ENCODE assay signal across 27 mouse cellular contexts in genomic region chr6:54729451-54730105, GRCm38 (mm10). TPM values are rescaled to one million over a fixed set of nuclear protein-coding genes. Genes with fewer than 3 reads are reported as not detected.
DNase-seq lines count a peak whose midpoint lies in the region; ATAC-seq and TF ChIP-seq lines count a peak whose summit lies in the region.
"Had no signal": no experiment of that assay in that cellular context is flagged by ENCODE, and none has a peak within 500 bp of the region (broad histone marks: within the 10 kb centered on the region; RNA-seq: fewer than 3 reads in every experiment).

No protein-coding gene starts in this region.

- peak overlapping the region; percentile 14; the same call in 1 of the 2 replicates for H3K27ac ChIP-seq in kidney, adult 2 months (ENCODE audit: insufficient read depth, low read depth, low read length)
- no peak overlapping the region for H3K27ac ChIP-seq in liver, embryonic 16.5 days (ENCODE audit: low read length)
- H3K27ac ChIP-seq in liver, postnatal 0 days (ENCODE audit: low read depth), result no peak overlapping the region
- H3K27ac ChIP-seq: forebrain, embryonic 12.5 days; heart, embryonic 10.5 days; heart, embryonic 15.5 days; limb, embryonic 13.5 days; liver, embryonic 13.5 days; midbrain, embryonic 10.5 days; midbrain, embryonic 15.5 days; neural tube, embryonic 15.5 days had no signal

- no peak overlapping the region for H3K9ac ChIP-seq in liver, embryonic 16.5 days (ENCODE audit: low read depth, low read length)
- no peak overlapping the region for H3K9ac ChIP-seq in liver, postnatal 0 days (replicated peaks)
- H3K9ac ChIP-seq: forebrain, embryonic 12.5 days; heart, embryonic 15.5 days; limb, embryonic 13.5 days; liver, embryonic 13.5 days; lung, embryonic 14.5 days; midbrain, embryonic 15.5 days; neural tube, embryonic 15.5 days had no signal

- TF ChIP-seq EP300 in liver, postnatal 0 days (IDR thresholded peaks at IDR 0.05; ENCODE audit: low read depth), result no peak

- TF ChIP-seq CTCF in kidney, adult 2 months (conservative IDR thresholded peaks at IDR 0.05; ENCODE audit: insufficient read depth, insufficient read length, low read depth, low read length), result no peak
- TF ChIP-seq CTCF in liver, postnatal 0 days (IDR thresholded peaks at IDR 0.05; ENCODE audit: low read depth), result no peak

- 75% methylated on average over 2 of the region's 2 CpGs for whole genome bisulfite sequencing in kidney, adult 2 months
- 55% methylated on average over 2 of the region's 2 CpGs for WGBS in liver, embryonic 16.5 days (ENCODE audit: insufficient replicate concordance)
- WGBS in liver, postnatal 0 days (ENCODE audit: insufficient replicate concordance), result 77% methylated on average over 2 of the region's 2 CpGs

- no peak overlapping the region for H3K4me2 ChIP-seq in liver, embryonic 16.5 days (ENCODE audit: low read depth, low read length)
- H3K4me2 ChIP-seq in liver, postnatal 0 days (ENCODE audit: low read depth, low read length), result no peak overlapping the region
- H3K4me2 ChIP-seq: forebrain, embryonic 12.5 days; heart, embryonic 15.5 days; limb, embryonic 13.5 days; liver, embryonic 13.5 days; lung, embryonic 14.5 days; midbrain, embryonic 15.5 days; neural tube, embryonic 15.5 days had no signal

- ATAC-seq in liver, embryonic 16.5 days (ENCODE audit: low read depth), result peak; percentile 7; the same call in 1 of the 2 replicates
- no peak for ATAC-seq in liver, postnatal 0 days
- ATAC-seq in inflammation-experienced regulatory T-cells, adult 6 months, result peak; percentile 38
- ATAC-seq: hindbrain, embryonic 16.5 days; midbrain, embryonic 15.5 days had no signal

- H3K27me3 ChIP-seq in kidney, adult 2 months (replicated peaks; ENCODE audit: control insufficient read depth, insufficient read depth, low read length), result no peaks in the 10 kb centered on the region
- no peaks in the 10 kb centered on the region for H3K27me3 ChIP-seq in liver, embryonic 16.5 days (ENCODE audit: control insufficient read depth, insufficient read depth, low read depth, low read length)
- H3K27me3 ChIP-seq in liver, postnatal 0 days (ENCODE audit: insufficient read depth, low read length), result no peaks in the 10 kb centered on the region
- H3K27me3 ChIP-seq: forebrain, embryonic 12.5 days; limb, embryonic 13.5 days; liver, embryonic 13.5 days; midbrain, embryonic 15.5 days; neural tube, embryonic 15.5 days had no signal

- peaks cover 12% of the 10 kb centered on the region; the same call in 1 of the 2 replicates for H3K4me1 ChIP-seq in kidney, adult 2 months (ENCODE audit: control insufficient read depth, insufficient read depth, low read length)
- peaks cover 3% of the 10 kb centered on the region for H3K4me1 ChIP-seq in liver, embryonic 16.5 days (ENCODE audit: control insufficient read depth, low read depth, low read length)
- H3K4me1 ChIP-seq in liver, postnatal 0 days (ENCODE audit: insufficient read depth), result peaks cover 13% of the 10 kb centered on the region; the same call in 1 of the 2 replicates
- H3K4me1 ChIP-seq: forebrain, embryonic 12.5 days; heart, embryonic 10.5 days; heart, embryonic 15.5 days; limb, embryonic 13.5 days; midbrain, embryonic 10.5 days; midbrain, embryonic 15.5 days; neural tube, embryonic 15.5 days had no signal

- no peaks in the 10 kb centered on the region for H3K36me3 ChIP-seq in kidney, adult 2 months (ENCODE audit: control insufficient read depth, insufficient read depth, low read length)
- no peaks in the 10 kb centered on the region for H3K36me3 ChIP-seq in liver, embryonic 16.5 days (ENCODE audit: control insufficient read depth, insufficient read depth)
- no peaks in the 10 kb centered on the region for H3K36me3 ChIP-seq in liver, postnatal 0 days (replicated peaks; ENCODE audit: insufficient read depth, low read length)
- H3K36me3 ChIP-seq: forebrain, embryonic 12.5 days; heart, embryonic 10.5 days; heart, embryonic 15.5 days; limb, embryonic 13.5 days; liver, embryonic 13.5 days; midbrain, embryonic 10.5 days; midbrain, embryonic 15.5 days; neural tube, embryonic 15.5 days had no signal

- peak; percentile 69 for DNase-seq in kidney, adult 2 months
- DNase-seq in kidney, adult 11 months, result no peak
- no peak for DNase-seq in liver, postnatal 0 days
- DNase-seq in thymus, postnatal 0 days (ENCODE audit: low spot score), result no peak
- DNase-seq in spleen, postnatal 14 days (ENCODE audit: low spot score in 2 of 2), result no peak
- DNase-seq: adrenal gland, adult 2 months; adrenal gland, postnatal 36 days; cerebellum, adult 2 months; cerebellum, postnatal 14 days; gastrocnemius, postnatal 10 days; kidney, adult 18-20 months; liver, embryonic 13.5 days; lung, embryonic 14.5 days; lung, postnatal 14 days; retina, postnatal 1 day; right cerebral cortex, postnatal 14 days had no signal

- no peak overlapping the region for H3K4me3 ChIP-seq in kidney, adult 2 months (ENCODE audit: insufficient read depth, low read depth, low read length)
- H3K4me3 ChIP-seq in liver, embryonic 16.5 days (ENCODE audit: low read depth, low read length), result no peak overlapping the region
- no peak overlapping the region for H3K4me3 ChIP-seq in liver, postnatal 0 days (ENCODE audit: low read depth, low read length)
- H3K4me3 ChIP-seq: erythroblast, embryonic 14.5 days; forebrain, embryonic 12.5 days; heart, embryonic 10.5 days; heart, embryonic 15.5 days; limb, embryonic 13.5 days; liver, embryonic 13.5 days; midbrain, embryonic 10.5 days; midbrain, embryonic 15.5 days; neural tube, embryonic 15.5 days had no signal

- no peaks in the 10 kb centered on the region for H3K9me3 ChIP-seq in liver, embryonic 16.5 days (replicated peaks; ENCODE audit: control insufficient read depth, low read length)
- H3K9me3 ChIP-seq in liver, postnatal 0 days (ENCODE audit: low read length), result no peaks in the 10 kb centered on the region
- H3K9me3 ChIP-seq: forebrain, embryonic 12.5 days; heart, embryonic 10.5 days; heart, embryonic 15.5 days; limb, embryonic 13.5 days; liver, embryonic 13.5 days; midbrain, embryonic 10.5 days; midbrain, embryonic 15.5 days; neural tube, embryonic 15.5 days had no signal

- TF ChIP-seq POLR2A in kidney, adult 2 months (IDR thresholded peaks at IDR 0.05; ENCODE audit: low read depth, low read length), result no peak

RNA-seq across cellular contexts. Expression of gene Mturn, which starts 48.2 kb away (rescaled TPM):
- polyA plus RNA-seq in kidney, adult 2 months (2012; rRNA removed), result 23.9 and 25.9 TPM in 2 replicates
- 2.5 and 2.6 TPM in 2 replicates for polyA plus RNA-seq in liver, embryonic 16.5 days (2015; fragmentation: Nextera tagmentation; extraction: Ambion mirVana)
- 1.8 and 4.0 TPM in 2 replicates for polyA plus RNA-seq in liver, postnatal 0 days (2015; fragmentation: Nextera tagmentation; extraction: Ambion mirVana)
- 10 to 100 TPM; 12.1 to 20.4 (median 17.0) TPM for polyA plus RNA-seq in inflammation-experienced regulatory T-cells, adult 6 months (2017; shearing (Covaris generic))
- polyA plus RNA-seq in thymus, postnatal 0 days (2015; fragmentation: Nextera tagmentation; extraction: Ambion mirVana), result 5.8 and 6.7 TPM in 2 replicates
